Mouse (Mus musculus): ENCODE measurements at regions not wholly inside any gene's neighbourhood (a gene's known extent, or its start where the extent isn't known, plus 50 kb on each side); places are given as distances from the start of the nearest gene placed in this dataset.
A peak's percentile ranks its signal among the peaks of the same experiment; 100 is the strongest.

- Histone ChIP-seq H3K4me2 (no peak overlapping the region), H3K27me3 (no peaks in the 10 kb centered on the region), H3K9ac (no peak overlapping the region), H3K36me3 (no peaks in the 10 kb centered on the region), H3K27ac (no peak overlapping the region), H3K4me1 (peaks cover 19% of the 10 kb centered on the region; the same call in 1 of the 2 replicates), H3K4me3 (replicated peaks) (no peak overlapping the region), H3K9me3 (replicated peaks) (no peaks in the 10 kb centered on the region)
- peak; percentile 29; the same call in 1 of the 2 replicates for ATAC-seq (replicated peaks; ENCODE audit: low FRiP score)
- WGBS = 78% methylated on average over 16 of the region's 16 CpGs
Measured at GRCm38 (mm10) chr10:95773425-95773980, 69.2 kb downstream of the Gm33543 start.

- H3K9ac ChIP-seq = no peak overlapping the region
- WGBS = 89% methylated on average over 9 of the region's 9 CpGs
- no peaks in the 10 kb centered on the region for H3K36me3 ChIP-seq
- no peak overlapping the region for H3K27ac ChIP-seq
- H3K4me1 ChIP-seq = peaks cover 16% of the 10 kb centered on the region; the same call in 1 of the 2 replicates
- H3K4me3 ChIP-seq (replicated peaks) = no peak overlapping the region
- H3K4me2 ChIP-seq = no peak overlapping the region
- H3K9me3 ChIP-seq (replicated peaks) = no peaks in the 10 kb centered on the region
- H3K27me3 ChIP-seq = no peaks in the 10 kb centered on the region
- ATAC-seq (replicated peaks; ENCODE audit: low FRiP score) = no peak
Measured at GRCm38 (mm10) chr10:95772811-95773424, 69.8 kb downstream of the Gm33543 start.

- Histone ChIP-seq H3K4me2 (no peak overlapping the region), H3K9ac (no peak overlapping the region), H3K27me3 (no peaks in the 10 kb centered on the region), H3K9me3 (replicated peaks) (no peaks in the 10 kb centered on the region), H3K36me3 (no peaks in the 10 kb centered on the region), H3K4me3 (replicated peaks) (no peak overlapping the region), H3K4me1 (0 out of 2 replicates have a peak, but pooled peaks cover 4% of the 10 kb centered on the region), H3K27ac (no peak overlapping the region)
- WGBS = 87% methylated on average over 8 of the region's 8 CpGs
- ATAC-seq (replicated peaks; ENCODE audit: low FRiP score) = no peak
Measured at GRCm38 (mm10) chr10:95768974-95769373, 73.8 kb downstream of the Gm33543 start.

GRCm38 (mm10) chr10:95767526-95768161 is 75.1 kb downstream of the Gm33543 start:
- no peaks in the 10 kb centered on the region for H3K9me3 ChIP-seq (replicated peaks)
- H3K4me1 ChIP-seq = peaks cover 12% of the 10 kb centered on the region
- H3K9ac ChIP-seq = no peak overlapping the region
- H3K4me3 ChIP-seq (replicated peaks) = no peak overlapping the region
- ATAC-seq (replicated peaks; ENCODE audit: low FRiP score) = 0 out of 2 replicates have a peak, but pooled peaks have one; percentile 29
- H3K36me3 ChIP-seq = no peaks in the 10 kb centered on the region
- 24% methylated on average over 7 of the region's 7 CpGs for WGBS
- no peak overlapping the region for H3K4me2 ChIP-seq
- H3K27me3 ChIP-seq = no peaks in the 10 kb centered on the region
- H3K27ac ChIP-seq = no peak overlapping the region

GRCm38 (mm10) chr10:95764129-95764528 is 78.6 kb downstream of the Gm33543 start:
- no peak overlapping the region for H3K4me2 ChIP-seq
- no peaks in the 10 kb centered on the region for H3K27me3 ChIP-seq
- H3K36me3 ChIP-seq = no peaks in the 10 kb centered on the region
- H3K27ac ChIP-seq = no peak overlapping the region
- H3K4me3 ChIP-seq (replicated peaks) = no peak overlapping the region
- WGBS = 57% methylated on average over 4 of the region's 4 CpGs
- H3K9ac ChIP-seq = no peak overlapping the region
- no peak for ATAC-seq (replicated peaks; ENCODE audit: low FRiP score)
- H3K4me1 ChIP-seq = peaks cover 15% of the 10 kb centered on the region
- no peaks in the 10 kb centered on the region for H3K9me3 ChIP-seq (replicated peaks)

GRCm38 (mm10) chr10:95762632-95763031 is 80.1 kb downstream of the Gm33543 start:
- WGBS = 14% methylated on average over 8 of the region's 8 CpGs
- Histone ChIP-seq H3K4me3 (replicated peaks) (no peak overlapping the region), H3K9me3 (replicated peaks) (no peaks in the 10 kb centered on the region), H3K9ac (no peak overlapping the region), H3K27ac (0 out of 2 replicates have a peak overlapping the region, but pooled peaks have one; percentile 13), H3K36me3 (no peaks in the 10 kb centered on the region), H3K27me3 (no peaks in the 10 kb centered on the region), H3K4me2 (no peak overlapping the region), H3K4me1 (peaks cover 11% of the 10 kb centered on the region)
- ATAC-seq (replicated peaks; ENCODE audit: low FRiP score) = peak; percentile 76

- Histone ChIP-seq H3K4me2 (no peak overlapping the region), H3K4me3 (replicated peaks) (no peak overlapping the region), H3K36me3 (no peaks in the 10 kb centered on the region), H3K9ac (no peak overlapping the region), H3K27ac (no peak overlapping the region), H3K9me3 (replicated peaks) (no peaks in the 10 kb centered on the region), H3K27me3 (no peaks in the 10 kb centered on the region), H3K4me1 (peaks cover 11% of the 10 kb centered on the region)
- 88% methylated on average over 4 of the region's 4 CpGs for WGBS
- no peak for ATAC-seq (replicated peaks; ENCODE audit: low FRiP score)
Measured at GRCm38 (mm10) chr10:95761969-95762368, 80.8 kb downstream of the Gm33543 start.

GRCm38 (mm10) chr10:95760121-95760870 is 82.4 kb downstream of the Gm33543 start:
- Histone ChIP-seq H3K4me3 (replicated peaks) (no peak overlapping the region), H3K4me1 (peaks cover 11% of the 10 kb centered on the region), H3K9me3 (replicated peaks) (no peaks in the 10 kb centered on the region), H3K4me2 (no peak overlapping the region), H3K27ac (no peak overlapping the region), H3K9ac (no peak overlapping the region), H3K36me3 (no peaks in the 10 kb centered on the region), H3K27me3 (no peaks in the 10 kb centered on the region)
- no peak for ATAC-seq (replicated peaks; ENCODE audit: low FRiP score)
- WGBS = 68% methylated on average over 9 of the region's 9 CpGs

- H3K4me1 ChIP-seq = peaks cover 9% of the 10 kb centered on the region
- H3K4me3 ChIP-seq (replicated peaks) = no peak overlapping the region
- WGBS = 91% methylated on average over 8 of the region's 8 CpGs
- no peak overlapping the region for H3K4me2 ChIP-seq
- no peak overlapping the region for H3K27ac ChIP-seq
- no peak overlapping the region for H3K9ac ChIP-seq
- no peaks in the 10 kb centered on the region for H3K27me3 ChIP-seq
- no peaks in the 10 kb centered on the region for H3K9me3 ChIP-seq (replicated peaks)
- no peak for ATAC-seq (replicated peaks; ENCODE audit: low FRiP score)
- no peaks in the 10 kb centered on the region for H3K36me3 ChIP-seq
Measured at GRCm38 (mm10) chr10:95758181-95758580, 84.5 kb downstream of the Gm33543 start.

- Histone ChIP-seq H3K9me3 (replicated peaks) (no peaks in the 10 kb centered on the region), H3K4me3 (replicated peaks) (no peak overlapping the region), H3K4me2 (no peak overlapping the region), H3K27me3 (no peaks in the 10 kb centered on the region), H3K9ac (no peak overlapping the region), H3K36me3 (no peaks in the 10 kb centered on the region), H3K4me1 (no peaks in the 10 kb centered on the region), H3K27ac (no peak overlapping the region)
- ATAC-seq (replicated peaks; ENCODE audit: low FRiP score) = no peak
- 91% methylated on average over 3 of the region's 3 CpGs for WGBS
Measured at GRCm38 (mm10) chr10:95755429-95755828, 82.2 kb upstream of the Anapc15-ps start.

- H3K27ac ChIP-seq = no peak overlapping the region
- no peaks in the 10 kb centered on the region for H3K27me3 ChIP-seq
- H3K9me3 ChIP-seq (replicated peaks) = no peaks in the 10 kb centered on the region
- no peak overlapping the region for H3K4me3 ChIP-seq (replicated peaks)
- H3K9ac ChIP-seq = no peak overlapping the region
- no peak overlapping the region for H3K4me2 ChIP-seq
- no peak for ATAC-seq (replicated peaks; ENCODE audit: low FRiP score)
- H3K4me1 ChIP-seq = no peaks in the 10 kb centered on the region
- 76% methylated on average over 11 of the region's 11 CpGs for WGBS
- H3K36me3 ChIP-seq = no peaks in the 10 kb centered on the region
Measured at GRCm38 (mm10) chr10:95753396-95753905, 80.2 kb upstream of the Anapc15-ps start.

GRCm38 (mm10) chr10:95748360-95748759 is 75.1 kb upstream of the Anapc15-ps start:
- no peak overlapping the region for H3K4me2 ChIP-seq
- no peak overlapping the region for H3K9ac ChIP-seq
- H3K4me1 ChIP-seq = peaks cover 7% of the 10 kb centered on the region; the same call in 1 of the 2 replicates
- ATAC-seq (replicated peaks; ENCODE audit: low FRiP score) = no peak
- H3K9me3 ChIP-seq (replicated peaks) = no peaks in the 10 kb centered on the region
- 90% methylated on average over 1 of the region's 1 CpGs for WGBS
- no peak overlapping the region for H3K27ac ChIP-seq
- H3K27me3 ChIP-seq = no peaks in the 10 kb centered on the region
- no peaks in the 10 kb centered on the region for H3K36me3 ChIP-seq
- H3K4me3 ChIP-seq (replicated peaks) = no peak overlapping the region

Measured in kidney, embryonic 15.5 days (tissue).